Mouse (Mus musculus): ENCODE data around the gene Ubash3b.

- no peak for TF ChIP-seq GATA1 (IDR thresholded peaks at IDR 0.05; ENCODE audit: borderline replicate concordance, low read length)
- TF ChIP-seq FLI1 (IDR thresholded peaks at IDR 0.05; ENCODE audit: low read length) = no peak
Measured at GRCm38 (mm10) chr9:41130563-41130962, 30.9 kb downstream of the Ubash3b start.

Measured in megakaryocyte, embryonic 14.5 days (primary cell).